Mouse (Mus musculus) granulocyte monocyte progenitor cell, adult 5-6 weeks (primary cell): ENCODE data around the gene Fmn2. TPM values are rescaled to one million over a fixed set of nuclear protein-coding genes. Genes with fewer than 3 reads are reported as not detected.

Experiments used
- ATAC-seq: replicated peaks from 2 replicates; pipeline ENCODE4 v1.8.0; 2016; ENCODE audit warnings: mild to moderate bottlenecking, moderate TSS enrichment, inconsistent platforms; ENCODE audit not compliant: poor library complexity, severe bottlenecking
- total RNA-seq, 2 experiments: library from RNA; stranded (forward) in 1 of 2; stranded (reverse) in 1 of 2; fragments of 200-712, 200-1000 nt in 1 of 2; fragments of >200 nt in 1 of 2; fragmentation: Nextera tagmentation in 1 of 2; gene quantifications; 2 replicates each; pipeline ENCODE4 v1.2.3; 2014 to 2017

Gene Fmn2
- total RNA-seq, 2 experiments from 2014 or later: not detected

- ATAC-seq: no peak
These were observed 257.7 kb downstream of the Fmn2 start for GRCm38 (mm10) chr1:174759354-174759753.

DNA sequence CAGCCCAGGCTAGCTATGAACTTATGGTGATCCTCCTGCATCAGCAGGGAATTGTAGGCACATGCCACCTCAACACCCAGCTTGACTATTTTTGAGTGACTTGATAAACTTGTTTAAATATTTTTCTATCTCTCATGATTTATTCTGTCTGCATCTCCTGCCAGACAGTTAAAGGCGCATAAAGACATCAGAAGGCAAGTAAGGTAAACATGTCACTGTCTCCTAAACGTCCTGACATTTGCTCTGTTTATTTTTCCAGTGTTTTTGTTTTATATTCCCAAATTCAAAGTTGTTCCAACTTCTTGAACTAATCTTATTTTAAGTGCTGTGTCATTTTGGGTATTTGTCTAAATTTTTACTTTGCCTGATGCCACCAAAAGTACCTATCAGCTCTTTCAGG lies 264.1 kb downstream of the Fmn2 start:
- no peak for ATAC-seq

- ATAC-seq: no peak
These were observed 265.2 kb downstream of the Fmn2 start for GRCm38 (mm10) chr1:174766852-174767251.

DNA sequence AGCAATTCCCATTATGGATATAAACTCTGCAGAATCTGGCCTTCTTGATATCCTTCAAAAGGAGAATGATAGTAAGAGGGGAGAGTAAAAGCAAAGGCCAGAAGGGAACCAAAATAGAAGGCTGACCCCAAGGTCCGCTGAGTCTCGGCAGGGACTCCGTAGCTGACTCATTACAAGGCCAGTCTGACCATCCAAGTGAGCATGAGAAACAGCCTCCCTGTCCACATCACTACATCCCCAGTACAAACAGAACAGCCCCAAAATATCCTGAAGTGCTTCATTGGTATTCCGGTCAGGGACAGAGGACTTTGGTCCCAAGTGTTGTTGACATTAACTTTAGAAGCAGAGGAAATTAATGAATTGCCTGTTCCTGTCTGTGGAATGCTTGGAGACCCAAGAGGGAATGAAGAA lies 270.3 kb downstream of the Fmn2 start:
- ATAC-seq: no peak

DNA sequence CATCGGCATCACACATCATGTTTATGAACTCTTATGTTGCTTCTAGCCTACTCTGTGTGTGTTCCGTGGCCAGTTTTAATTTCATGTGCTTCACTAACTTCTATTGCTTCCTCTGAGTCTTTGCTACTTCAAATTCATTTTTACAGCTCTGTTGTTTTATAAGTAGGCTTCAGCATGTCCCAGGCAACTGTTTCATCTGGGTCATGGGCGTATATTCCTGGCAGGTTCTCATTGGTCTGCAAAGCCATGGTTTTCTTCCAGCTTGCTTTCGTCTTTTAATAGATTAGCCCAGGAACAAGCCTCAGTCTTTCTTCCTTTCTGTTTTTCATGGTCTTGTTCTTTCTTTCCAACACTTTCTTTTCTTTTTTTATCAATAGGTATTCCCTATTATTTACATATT lies 279.4 kb downstream of the Fmn2 start:
- ATAC-seq: no peak

DNA sequence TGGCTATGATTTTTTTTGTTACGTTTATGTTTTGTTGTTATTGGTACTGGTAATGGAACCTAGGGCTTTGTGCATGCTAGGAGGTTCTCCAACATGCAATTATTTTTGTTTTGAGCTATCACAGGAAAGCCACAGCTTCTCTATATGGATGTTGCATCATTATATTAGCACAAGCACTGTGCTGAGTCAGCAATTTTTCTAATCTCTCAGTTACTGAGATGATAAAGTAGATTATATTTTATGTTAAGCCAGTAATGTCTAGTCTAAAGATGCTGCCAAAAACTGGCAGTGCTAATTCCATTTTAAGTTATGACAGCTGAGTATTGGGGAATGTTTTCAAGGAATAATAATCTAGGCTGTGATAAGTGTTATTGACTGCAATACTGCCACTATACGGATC lies 287.0 kb downstream of the Fmn2 start:
- ATAC-seq: no peak

- ATAC-seq: no peak
These were observed 310.2 kb downstream of the Fmn2 start for GRCm38 (mm10) chr1:174811846-174812245.

DNA sequence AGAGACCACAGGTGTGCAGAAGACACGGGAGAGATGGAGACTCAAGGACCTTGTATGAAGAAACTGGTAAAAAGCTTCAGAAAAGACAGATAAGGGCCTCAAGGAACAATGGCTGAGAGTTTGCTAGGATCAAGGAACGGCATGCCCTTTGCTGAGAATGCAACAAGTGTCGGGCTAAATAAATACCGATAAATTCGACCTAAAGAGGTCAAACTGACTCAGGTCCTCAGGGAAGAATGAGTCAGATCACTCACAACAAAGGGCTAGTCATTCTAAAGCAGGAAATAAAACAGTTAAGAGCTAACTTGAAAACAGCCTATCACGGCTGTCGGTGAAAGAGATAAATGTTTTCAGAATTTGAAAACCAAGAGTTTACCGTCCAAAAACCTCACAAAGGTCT lies 324.9 kb downstream of the Fmn2 start:
- no peak for ATAC-seq

- ATAC-seq: no peak
These were observed 335.2 kb downstream of the Fmn2 start for GRCm38 (mm10) chr1:174836861-174837260.

GRCm38 (mm10) chr1:174844786-174845185 lies 343.2 kb downstream of the Fmn2 start:
- ATAC-seq: no peak

DNA sequence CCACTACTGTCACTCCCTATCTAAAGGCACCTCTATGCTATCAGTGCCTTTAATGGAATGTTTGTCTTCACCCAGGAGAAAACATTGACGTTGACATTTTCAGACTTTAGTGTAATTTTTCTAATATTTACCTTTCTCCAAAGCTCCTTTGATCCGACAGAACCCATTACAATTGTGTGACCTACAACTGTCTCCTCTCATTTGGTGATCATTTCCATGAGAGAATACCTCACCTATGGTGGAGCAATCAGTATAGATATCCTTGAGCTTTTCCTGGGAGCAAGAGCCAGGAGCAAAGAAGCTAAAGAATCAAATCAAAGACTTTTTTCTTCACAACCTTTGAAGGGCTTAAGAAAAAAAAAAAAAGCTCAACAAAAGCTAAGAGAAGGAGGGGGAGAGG lies 354.6 kb downstream of the Fmn2 start:
- ATAC-seq: no peak

DNA sequence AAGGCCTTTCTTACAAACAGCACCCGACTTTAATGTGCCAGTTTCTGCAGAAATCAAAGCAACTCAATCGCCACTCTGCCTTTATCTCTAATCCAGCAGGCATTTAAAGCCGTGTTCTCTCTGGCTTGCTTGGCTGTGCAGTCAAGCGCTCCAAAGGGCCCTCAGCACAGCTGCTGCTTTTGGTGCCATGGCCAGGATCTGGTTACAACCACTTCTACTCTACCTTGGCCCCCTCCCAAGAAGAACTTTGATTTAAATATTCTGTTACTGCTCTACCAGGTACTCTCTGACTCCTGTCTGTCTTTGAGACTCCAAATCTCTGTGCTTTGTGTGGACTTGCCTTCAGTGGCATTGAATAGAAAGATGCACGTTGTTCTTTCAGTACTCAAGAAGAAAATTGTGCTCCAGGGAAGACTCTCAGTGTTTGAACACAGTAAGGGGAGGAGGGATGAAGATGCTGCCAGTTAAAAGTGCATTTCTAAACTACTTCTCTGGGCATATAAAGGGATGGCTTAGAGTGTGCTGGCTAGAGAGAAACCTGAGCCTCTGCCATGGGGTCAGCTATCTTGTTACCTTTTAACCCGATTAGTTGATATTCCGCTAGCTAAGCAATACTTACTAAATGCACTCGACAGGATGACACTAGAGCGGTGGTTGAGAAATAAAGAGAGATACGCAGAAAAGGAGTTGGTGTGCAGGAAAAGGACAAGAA lies 358.9 kb downstream of the Fmn2 start:
- no peak for ATAC-seq

Other genes with a start within 250 kb of the Fmn2 start
- gene Olfr419, start 249.8 kb upstream of the Fmn2 start, total RNA-seq (2014; fragmentation: Nextera tagmentation): not detected in 2 replicates
- gene Olfr419, start 249.8 kb upstream of the Fmn2 start, total RNA-seq (2017): not detected in 2 replicates
- not detected in 2 replicates for gene Mptx1, start 171.3 kb upstream of the Fmn2 start, total RNA-seq (2014; fragmentation: Nextera tagmentation)
- not detected in 2 replicates for gene Mptx1, start 171.3 kb upstream of the Fmn2 start, total RNA-seq (2017)
- gene Olfr417, start 136.7 kb upstream of the Fmn2 start, total RNA-seq (2014; fragmentation: Nextera tagmentation): 0.28 and 0.37 TPM in 2 replicates
- 0.56 TPM in 1 of 2 replicates, not detected in the other for gene Olfr417, start 136.7 kb upstream of the Fmn2 start, total RNA-seq (2017)
- gene Olfr248, start 110.8 kb upstream of the Fmn2 start, total RNA-seq (2014; fragmentation: Nextera tagmentation): 2.9 TPM in 1 of 2 replicates, not detected in the other
- gene Olfr248, start 110.8 kb upstream of the Fmn2 start, total RNA-seq (2017): 0.15 TPM in 1 of 2 replicates, not detected in the other
- gene Olfr414, start 77.8 kb upstream of the Fmn2 start, total RNA-seq (2014; fragmentation: Nextera tagmentation): 1.6 TPM in 1 of 2 replicates, not detected in the other
- 0.13 TPM in 1 of 2 replicates, not detected in the other for gene Olfr414, start 77.8 kb upstream of the Fmn2 start, total RNA-seq (2017)
- gene Olfr220, start 59.7 kb upstream of the Fmn2 start, total RNA-seq (2014; fragmentation: Nextera tagmentation): not detected in 2 replicates
- gene Olfr220, start 59.7 kb upstream of the Fmn2 start, total RNA-seq (2017): not detected in 2 replicates